Mouse (Mus musculus) MEL (cell line): ENCODE measurements at regions not wholly inside any gene's neighbourhood (a gene's known extent, or its start where the extent isn't known, plus 50 kb on each side); places are given as distances from the start of the nearest gene placed in this dataset.

Source experiments
- DNase-seq: peaks from one replicate; pipeline ENCODE4 v3.0.0; 2011; ENCODE audit warnings: low read depth, low spot score
- H3K27ac ChIP-seq: 2 replicates; pipeline ENCODE4 v1.5.1; 2012; ENCODE audit warnings: low read depth, mild to moderate bottlenecking, control low read depth, low read length, moderate library complexity; ENCODE audit not compliant: control insufficient read depth
- H3K27me3 ChIP-seq, 2 experiments: fragments of 150-350 bp in 1 of 2; sonication (generic) in 1 of 2; 2 replicates each; pipeline ENCODE4 v1.6.1; 2012; ENCODE audit warnings: low read length in 2 of 2, mild to moderate bottlenecking in 2 of 2, improper control_type of control experiment in 1 of 2, moderate library complexity in 1 of 2; ENCODE audit not compliant: insufficient read depth in 2 of 2, control insufficient read depth in 1 of 2
- H3K36me3 ChIP-seq, 2 experiments: 2 replicates each; pipeline ENCODE4 v1.6.1; 2012 to 2014; ENCODE audit warnings: low read length in 2 of 2, improper control_type of control experiment in 1 of 2, inconsistent platforms in 1 of 2, mild to moderate bottlenecking in 1 of 2; ENCODE audit not compliant: insufficient read depth in 2 of 2, control insufficient read depth in 1 of 2
- H3K4me1 ChIP-seq, 2 experiments: fragments of 150-350 bp in 1 of 2; sonication (generic) in 1 of 2; 2 replicates each; pipeline ENCODE4 v1.6.1; 2012; ENCODE audit warnings: low read length in 2 of 2, improper control_type of control experiment in 1 of 2, mild to moderate bottlenecking in 1 of 2; ENCODE audit not compliant: insufficient read depth in 2 of 2, control insufficient read depth in 1 of 2
- H3K4me3 ChIP-seq, 2 experiments: fragments of 150-350 bp in 1 of 2; sonication (generic) in 1 of 2; 2 replicates each; pipeline ENCODE4 v1.5.1; 2012; ENCODE audit warnings: low read depth in 2 of 2, low read length in 2 of 2, mild to moderate bottlenecking in 2 of 2, moderate library complexity in 2 of 2, control low read depth in 1 of 2, improper control_type of control experiment in 1 of 2; ENCODE audit not compliant: control insufficient read depth in 1 of 2, insufficient read depth in 1 of 2
- H3K79me2 ChIP-seq: 2 replicates; pipeline ENCODE4 v1.6.1; 2012; ENCODE audit warnings: mild to moderate bottlenecking, low read length, moderate library complexity; ENCODE audit not compliant: control insufficient read depth, poor library complexity, insufficient read depth
- H3K9ac ChIP-seq: 2 replicates; pipeline ENCODE4 v1.6.1; 2012; ENCODE audit warnings: low read depth, mild to moderate bottlenecking, control low read depth, low read length, moderate library complexity; ENCODE audit not compliant: control insufficient read depth, poor library complexity, severe bottlenecking
- H3K9me3 ChIP-seq: fragments of 150-350 bp; sonication (generic); replicated peaks from 2 replicates; pipeline ENCODE4 v1.6.1; 2012; ENCODE audit warnings: mild to moderate bottlenecking, low read length, improper control_type of control experiment, moderate library complexity; ENCODE audit not compliant: insufficient read depth
- BHLHE40 ChIP-seq: IDR thresholded peaks from 2 replicates; pipeline ENCODE4 v1.6.1; 2012; ENCODE audit warnings: low read depth, mild to moderate bottlenecking, inconsistent platforms, low read length, improper control_type of control experiment, borderline replicate concordance
- CHD1 ChIP-seq: IDR thresholded peaks from 2 replicates; pipeline ENCODE4 v1.6.1; 2012; ENCODE audit warnings: low read depth, mild to moderate bottlenecking, inconsistent platforms, low read length, improper control_type of control experiment
- CTCF ChIP-seq, 3 experiments: IDR thresholded peaks in 2 of 3; conservative IDR thresholded peaks in 1 of 3; 2 replicates each; pipeline ENCODE4 v1.5.1; 2011 to 2012; ENCODE audit warnings: low read length in 3 of 3, low read depth in 2 of 3, mild to moderate bottlenecking in 2 of 3, improper control_type of control experiment in 1 of 3, inconsistent platforms in 1 of 3, mixed read lengths in 1 of 3, moderate library complexity in 1 of 3; ENCODE audit not compliant: control insufficient read depth in 1 of 3, insufficient read depth in 1 of 3, poor library complexity in 1 of 3, severe bottlenecking in 1 of 3
- GABPA ChIP-seq: IDR thresholded peaks from 2 replicates; pipeline ENCODE4 v1.6.1; 2012; ENCODE audit warnings: low read depth, mild to moderate bottlenecking, inconsistent platforms, low read length, improper control_type of control experiment, moderate library complexity
- HCFC1 ChIP-seq: IDR thresholded peaks from 2 replicates; pipeline ENCODE4 v1.6.1; 2012; ENCODE audit warnings: low read depth, mild to moderate bottlenecking, inconsistent platforms, low read length, improper control_type of control experiment, moderate library complexity
- JUND ChIP-seq: IDR thresholded peaks from 2 replicates; pipeline ENCODE4 v1.6.1; 2011; ENCODE audit warnings: low read depth, mild to moderate bottlenecking, improper control_type of control experiment, low read length
- MEF2A ChIP-seq: IDR thresholded peaks from 2 replicates; pipeline ENCODE4 v1.6.1; 2014; ENCODE audit warnings: low read depth, mild to moderate bottlenecking, inconsistent platforms, low read length, improper control_type of control experiment; ENCODE audit not compliant: poor library complexity, insufficient replicate concordance, severe bottlenecking; ENCODE audit errors: extremely low read depth
- MYB ChIP-seq: IDR thresholded peaks from 2 replicates; pipeline ENCODE4 v1.6.1; 2011; ENCODE audit warnings: mild to moderate bottlenecking, low read depth, low read length, improper control_type of control experiment
- MYC ChIP-seq: IDR thresholded peaks from 2 replicates; pipeline ENCODE4 v1.6.1; 2011; ENCODE audit warnings: low read depth, mild to moderate bottlenecking, low read length, improper control_type of control experiment, moderate library complexity
- NELFE ChIP-seq: IDR thresholded peaks from 2 replicates; pipeline ENCODE4 v1.6.1; 2011; ENCODE audit warnings: low read depth, low read length, improper control_type of control experiment
- NRF1 ChIP-seq: IDR thresholded peaks from 2 replicates; pipeline ENCODE4 v1.6.1; 2014; ENCODE audit warnings: low read depth, mild to moderate bottlenecking, inconsistent platforms, low read length, improper control_type of control experiment, moderate library complexity; ENCODE audit not compliant: poor library complexity, insufficient read depth, severe bottlenecking
- SIN3A ChIP-seq: IDR thresholded peaks from 2 replicates; pipeline ENCODE4 v1.6.1; 2012; ENCODE audit warnings: low read length, improper control_type of control experiment, inconsistent platforms
- SMC3 ChIP-seq: IDR thresholded peaks from 2 replicates; pipeline ENCODE4 v1.6.1; 2011; ENCODE audit warnings: low read depth, low read length, improper control_type of control experiment
- TAL1 ChIP-seq: IDR thresholded peaks from 2 replicates; pipeline ENCODE4 v1.6.1; 2012; ENCODE audit warnings: mild to moderate bottlenecking, inconsistent platforms, low read length, moderate library complexity, mixed read lengths
- TBP ChIP-seq: IDR thresholded peaks from 2 replicates; pipeline ENCODE4 v1.8.0; 2011; ENCODE audit warnings: low read depth, low read length, improper control_type of control experiment
- UBTF ChIP-seq: IDR thresholded peaks from 2 replicates; pipeline ENCODE4 v1.6.1; 2012; ENCODE audit warnings: low read depth, mild to moderate bottlenecking, inconsistent platforms, low read length, improper control_type of control experiment, moderate library complexity, borderline replicate concordance; ENCODE audit not compliant: insufficient read depth
- USF2 ChIP-seq, 2 experiments: IDR thresholded peaks; 2 replicates each; pipeline ENCODE4 v1.6.1; 2011 to 2012; ENCODE audit warnings: improper control_type of control experiment in 2 of 2, low read length in 2 of 2, borderline replicate concordance in 1 of 2, inconsistent platforms in 1 of 2, low read depth in 1 of 2, mild to moderate bottlenecking in 1 of 2; ENCODE audit not compliant: insufficient read depth in 1 of 2
- ZC3H11A ChIP-seq: IDR thresholded peaks from 2 replicates; pipeline ENCODE4 v1.6.1; 2012; ENCODE audit warnings: low read depth, mild to moderate bottlenecking, inconsistent platforms, low read length, improper control_type of control experiment
- ZKSCAN1 ChIP-seq: IDR thresholded peaks from 2 replicates; pipeline ENCODE4 v1.6.1; 2012; ENCODE audit warnings: low read depth, mild to moderate bottlenecking, inconsistent platforms, low read length, improper control_type of control experiment, moderate library complexity
- ZNF384 ChIP-seq: IDR thresholded peaks from 2 replicates; pipeline ENCODE4 v1.6.1; 2012; ENCODE audit warnings: low read depth, mild to moderate bottlenecking, inconsistent platforms, low read length, improper control_type of control experiment

GRCm38 (mm10) chr4:29183818-29184217, 370.9 kb downstream of the Epha7 start:
- H3K4me1 ChIP-seq = no peaks in the 10 kb centered on the region
- no peaks in the 10 kb centered on the region for H3K36me3 ChIP-seq
- H3K27ac ChIP-seq = no peak overlapping the region
- no peak for DNase-seq
- no peaks in the 10 kb centered on the region for H3K9me3 ChIP-seq
- H3K4me3 ChIP-seq = no peak overlapping the region
- TF ChIP-seq TAL1 (no peak), NELFE (no peak), CHD1 (no peak), MYC (no peak), BHLHE40 (no peak), NRF1 (no peak), MYB (no peak), ZC3H11A (no peak), ZKSCAN1 (no peak), USF2 (IDR thresholded peaks at IDR 0.05; ENCODE audit: borderline replicate concordance in 1 of 2, insufficient read depth in 1 of 2, low read depth in 1 of 2, low read length in 2 of 2) (no peak), UBTF (no peak), JUND (no peak), CTCF (IDR thresholded peaks at IDR 0.05 in 2 of 3, conservative IDR thresholded peaks at IDR 0.05 in 1 of 3; ENCODE audit: control insufficient read depth in 1 of 3, insufficient read depth in 1 of 3, low read depth in 2 of 3, low read length in 3 of 3, poor library complexity in 1 of 3, severe bottlenecking in 1 of 3) (no peak), TBP (no peak), SMC3 (no peak), MEF2A (no peak), HCFC1 (no peak)
- H3K9ac ChIP-seq = no peak overlapping the region
- H3K79me2 ChIP-seq = no peaks in the 10 kb centered on the region
- H3K27me3 ChIP-seq = no peaks in the 10 kb centered on the region

GRCm38 (mm10) chr4:29200976-29201375, 388.0 kb downstream of the Epha7 start:
- DNase-seq = no peak

More at GRCm38 (mm10) chr4:29200976-29201375, 388.0 kb downstream of the Epha7 start:
- H3K4me1 ChIP-seq = no peaks in the 10 kb centered on the region
- TF ChIP-seq CTCF (IDR thresholded peaks at IDR 0.05 in 2 of 3, conservative IDR thresholded peaks at IDR 0.05 in 1 of 3; ENCODE audit: control insufficient read depth in 1 of 3, insufficient read depth in 1 of 3, low read depth in 2 of 3, low read length in 3 of 3, poor library complexity in 1 of 3, severe bottlenecking in 1 of 3) (no peak), TBP (no peak), BHLHE40 (no peak), MYB (no peak), ZNF384 (no peak), GABPA (no peak), SMC3 (no peak), USF2 (IDR thresholded peaks at IDR 0.05; ENCODE audit: borderline replicate concordance in 1 of 2, insufficient read depth in 1 of 2, low read depth in 1 of 2, low read length in 2 of 2) (no peak), ZC3H11A (no peak), SIN3A (no peak)
- H3K9me3 ChIP-seq = no peaks in the 10 kb centered on the region
- no peak overlapping the region for H3K27ac ChIP-seq
- no peak overlapping the region for H3K9ac ChIP-seq
- no peaks in the 10 kb centered on the region for H3K27me3 ChIP-seq
- H3K4me3 ChIP-seq = no peak overlapping the region
- no peaks in the 10 kb centered on the region for H3K36me3 ChIP-seq
- H3K79me2 ChIP-seq = no peaks in the 10 kb centered on the region
